Mouse (Mus musculus) small intestine, adult 2 months (tissue): ENCODE results near the gene Mecp2.

Source experiments
- CTCF ChIP-seq: fragments of 200-500 bp; IDR thresholded peaks from 2 replicates; pipeline ENCODE4 v1.5.1; 2012; ENCODE audit warnings: low read depth, mild to moderate bottlenecking, control low read depth, inconsistent platforms, low read length, moderate library complexity, mixed read lengths; ENCODE audit not compliant: insufficient replicate concordance, insufficient read length; ENCODE audit errors: extremely low read depth
- POLR2A ChIP-seq: fragments of 200-500 bp; IDR thresholded peaks from 2 replicates; pipeline ENCODE4 v1.6.1; 2012; ENCODE audit warnings: low read depth, mild to moderate bottlenecking, control low read depth, inconsistent platforms, low read length, moderate library complexity

GRCm38 (mm10) chrX:74124975-74125374 lies 10.2 kb downstream of the Mecp2 start:
- no peak for TF ChIP-seq POLR2A
- TF ChIP-seq CTCF: no peak
